Mouse (Mus musculus) brain, adult 10 weeks (tissue): ENCODE measurements around the gene Slc29a2. TPM values are rescaled to one million over a fixed set of nuclear protein-coding genes. Genes with fewer than 3 reads are reported as not detected.

Experiments used
- polyA plus RNA-seq: library from polyadenylated mRNA; stranded (reverse); fragments of 350-450 nt; fragmentation: Illumina TruSeq; extraction: RNeasy Lipid Tissue Mini Kit (QIAGEN cat#74804); gene quantifications from one replicate; pipeline ENCODE4 v1.2.3, GENCODE M21; 2015; ENCODE audit warnings: low read depth, low replicate concordance

Gene Slc29a2
- 14.1 TPM for polyA plus RNA-seq

DNA sequence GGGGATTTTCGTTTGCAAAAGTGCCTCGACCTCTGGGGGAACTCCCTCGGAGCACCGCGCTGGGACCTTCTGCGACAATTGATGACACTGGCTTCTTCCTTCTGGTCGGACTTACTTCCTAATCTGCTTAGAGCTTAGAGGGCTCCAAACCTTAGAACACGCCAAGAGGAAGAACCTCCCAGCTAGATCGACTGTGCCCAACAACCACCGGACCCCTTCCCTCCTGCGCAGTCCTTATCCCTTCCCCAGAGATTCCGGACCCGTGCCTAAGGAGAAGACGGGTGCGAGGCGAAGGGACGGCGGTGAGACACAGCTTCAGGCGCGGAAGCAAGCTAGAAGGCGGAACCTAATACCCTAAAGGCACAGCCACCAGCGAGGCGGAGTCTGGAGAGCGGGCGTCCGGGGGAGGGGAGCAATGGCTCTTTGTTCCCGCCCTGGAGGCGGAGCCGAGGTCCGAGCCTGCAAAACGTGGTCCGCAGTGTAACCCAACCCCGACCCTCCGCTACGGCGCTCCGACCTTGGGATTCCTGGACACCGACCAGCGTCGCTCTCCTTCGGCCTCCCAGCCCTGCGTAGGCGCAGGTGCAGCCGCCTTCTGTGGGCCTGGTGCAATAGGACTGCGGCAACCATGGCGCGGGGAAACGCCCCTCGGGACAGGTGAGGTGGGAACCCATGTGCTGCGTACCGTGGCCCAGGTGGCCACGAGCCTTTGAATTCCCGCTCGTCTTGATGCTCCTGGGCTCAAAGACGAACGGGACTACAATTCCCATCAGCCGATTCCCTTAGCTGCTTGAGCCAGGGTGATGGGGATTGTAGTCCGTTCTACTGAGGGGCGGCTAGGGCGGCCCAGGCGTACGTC is at the start of gene Slc29a2:
Gene Slc29a2, plus strand, starts transcription at position 240 of the 859 bp plus-strand sequence.

DNA sequence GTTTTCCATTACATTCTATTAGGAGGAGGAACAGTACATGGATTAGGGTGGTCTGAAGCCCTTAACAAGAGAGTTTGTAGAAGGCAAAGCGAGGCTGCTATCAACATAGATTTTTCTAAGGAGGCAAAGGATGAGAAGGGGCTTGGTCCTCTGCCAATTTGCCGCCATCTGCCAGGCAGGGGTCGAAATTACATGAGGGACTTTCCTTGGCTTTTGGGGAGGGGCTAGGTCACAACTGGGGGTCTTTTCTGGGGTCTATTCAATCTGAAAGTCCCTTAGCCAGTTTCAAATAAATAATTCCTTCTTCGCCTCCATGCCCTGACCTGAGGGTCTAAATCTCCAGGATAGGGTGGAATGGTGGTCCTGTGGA is 33.4 kb upstream of the Slc29a2 start, which contains the start of gene Npas4:
Gene Npas4, minus strand, starts transcription at position 61 of the 370 bp plus-strand sequence.

GRCm38 (mm10) chr19:5038709-5039156 is 15.1 kb downstream of the Slc29a2 start, which contains the start of the genes B4gat1 and AC124502.3:
TSS of gene B4gat1 (plus strand) at chr19:5038826.
TSS of gene AC124502.3 (plus strand) at chr19:5038891.

DNA sequence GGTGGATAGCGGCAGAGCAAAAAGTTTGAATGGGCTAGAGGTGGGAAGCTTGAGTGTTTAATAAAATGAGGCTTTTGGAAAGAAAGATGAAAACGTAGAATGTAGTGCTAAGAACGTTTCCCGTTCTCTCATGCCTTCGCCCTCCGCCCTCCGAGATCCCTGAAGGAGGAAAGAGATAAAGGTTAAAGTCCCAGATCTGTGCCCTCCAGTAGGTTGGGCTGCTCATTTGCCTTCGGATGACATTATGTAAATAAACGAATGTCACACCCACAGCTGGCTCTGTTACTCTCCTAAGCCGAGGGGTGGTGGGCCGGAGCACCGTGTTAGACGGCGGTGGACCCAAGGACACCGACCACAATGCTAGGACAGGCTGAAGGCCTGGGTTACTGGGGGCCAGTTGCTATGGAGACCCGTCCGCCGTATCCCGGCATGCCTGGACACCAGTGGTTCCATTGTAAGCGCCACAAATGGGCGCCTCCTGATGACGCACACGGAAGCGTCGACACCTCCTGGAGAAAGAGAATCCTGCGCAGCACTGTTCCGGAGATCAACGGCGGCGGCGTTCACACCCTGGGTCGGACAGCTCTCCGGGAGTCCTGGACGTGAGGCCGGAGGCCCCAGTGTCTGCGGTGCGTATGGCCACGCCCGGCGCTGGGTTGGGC is 17.3 kb downstream of the Slc29a2 start, which contains the start of gene Brms1:
Gene Brms1, plus strand, starts transcription at position 493 of the 662 bp plus-strand sequence.

DNA sequence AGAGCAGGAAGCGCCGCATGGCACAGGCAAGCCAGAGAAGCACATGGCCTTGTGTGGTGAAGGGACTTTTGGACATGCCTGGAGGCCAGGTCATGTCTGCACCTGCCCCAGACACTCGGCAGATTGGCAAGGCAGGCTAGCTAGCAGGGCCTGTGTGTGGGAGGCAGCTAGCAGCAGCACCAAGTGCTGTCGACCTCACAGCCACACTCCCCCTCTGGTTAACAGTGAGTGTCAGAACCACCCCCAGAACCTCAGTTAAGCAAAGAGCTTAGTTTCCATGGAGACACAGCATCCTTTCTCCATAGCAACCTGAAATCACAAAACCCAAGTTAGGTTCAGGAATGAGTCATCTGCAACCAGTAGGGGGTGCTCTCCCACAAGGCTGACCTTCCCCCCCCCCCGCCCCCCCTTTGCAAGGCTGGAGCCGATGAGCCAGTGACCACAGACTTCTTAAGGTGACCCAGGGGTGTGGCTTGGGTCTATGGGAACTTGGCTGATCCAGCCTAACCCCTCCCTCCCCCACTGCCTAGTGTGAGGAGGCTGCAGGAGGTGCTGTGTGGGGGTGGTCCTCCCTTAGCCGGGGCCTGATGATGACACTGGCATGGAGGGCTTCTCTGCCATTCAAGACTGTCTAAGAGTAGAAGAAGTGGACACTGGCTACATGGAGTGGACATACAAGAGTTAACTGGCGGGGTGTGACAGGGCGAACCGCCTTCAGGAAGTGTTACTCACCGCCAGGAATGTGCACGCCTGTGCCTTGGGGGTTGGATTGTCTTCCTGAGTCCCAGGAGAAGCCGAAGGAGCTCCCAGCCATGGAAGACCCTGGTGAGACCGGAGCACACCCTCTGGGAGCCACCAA is 26.6 kb downstream of the Slc29a2 start, which contains the start of gene Rin1:
Gene Rin1, plus strand, starts transcription at position 435 of the 859 bp plus-strand sequence.

GRCm38 (mm10) chr19:5067867-5068569 is 44.4 kb downstream of the Slc29a2 start, which contains the start of gene Cd248:
TSS of gene Cd248 (plus strand) at chr19:5068078.

Other genes with a start within 250 kb of the Slc29a2 start
- gene Rbm4, start 230.0 kb upstream of the Slc29a2 start, polyA plus RNA-seq: 41.4 TPM
- 15.5 TPM for gene Gm21992, start 212.2 kb upstream of the Slc29a2 start, polyA plus RNA-seq
- gene Rbm14, start 212.2 kb upstream of the Slc29a2 start, polyA plus RNA-seq: 18.0 TPM
- gene Ccs, start 184.5 kb upstream of the Slc29a2 start, polyA plus RNA-seq: 37.6 TPM
- gene Ccdc87, start 184.5 kb upstream of the Slc29a2 start, polyA plus RNA-seq: 1.8 TPM
- gene Ctsf, start 168.7 kb upstream of the Slc29a2 start, polyA plus RNA-seq: 85.3 TPM
- 1.2 TPM for gene Actn3, start 146.0 kb upstream of the Slc29a2 start, polyA plus RNA-seq
- 23.6 TPM for gene Zdhhc24, start 145.2 kb upstream of the Slc29a2 start, polyA plus RNA-seq
- gene Bbs1, start 117.2 kb upstream of the Slc29a2 start, polyA plus RNA-seq: 26.4 TPM
- 45.4 TPM for gene Dpp3, start 95.6 kb upstream of the Slc29a2 start, polyA plus RNA-seq
- 16.6 TPM for gene Peli3, start 80.7 kb upstream of the Slc29a2 start, polyA plus RNA-seq
- 106 TPM for gene Mrpl11, start 61.7 kb upstream of the Slc29a2 start, polyA plus RNA-seq
- 12.4 TPM for gene Npas4, start 33.5 kb upstream of the Slc29a2 start, polyA plus RNA-seq
- gene B4gat1, start 15.0 kb downstream of the Slc29a2 start, polyA plus RNA-seq: 133 TPM
- gene AC124502.3, start 15.0 kb downstream of the Slc29a2 start, polyA plus RNA-seq: 3.9 TPM
- 31.7 TPM for gene Brms1, start 17.5 kb downstream of the Slc29a2 start, polyA plus RNA-seq
- gene Rin1, start 26.6 kb downstream of the Slc29a2 start, polyA plus RNA-seq: 38.7 TPM
- 3.2 TPM for gene Cd248, start 44.2 kb downstream of the Slc29a2 start, polyA plus RNA-seq
- 107 TPM for gene Tmem151a, start 61.7 kb downstream of the Slc29a2 start, polyA plus RNA-seq
- gene Yif1a, start 64.7 kb downstream of the Slc29a2 start, polyA plus RNA-seq: 32.8 TPM
- 266 TPM for gene Cnih2, start 74.7 kb downstream of the Slc29a2 start, polyA plus RNA-seq
- gene Rab1b, start 83.2 kb downstream of the Slc29a2 start, polyA plus RNA-seq: 157 TPM
- 211 TPM for gene Klc2, start 94.7 kb downstream of the Slc29a2 start, polyA plus RNA-seq
- 37.4 TPM for gene Pacs1, start 249.3 kb downstream of the Slc29a2 start, polyA plus RNA-seq